Mouse (Mus musculus): ENCODE results near the gene Rbfox1.

- no peak for TF ChIP-seq POLR2A (IDR thresholded peaks at IDR 0.05; ENCODE audit: borderline replicate concordance, extremely low read depth, low read depth, low read length)
- no peak for TF ChIP-seq CTCF (IDR thresholded peaks at IDR 0.05; ENCODE audit: insufficient read depth, low read length)
These were observed 1029.4 kb downstream of the Rbfox1 start for GRCm38 (mm10) chr16:6914531-6914930.

Data from lung, adult 2 months (tissue).